Mouse (Mus musculus) ES-E14 (cell line): ENCODE measurements around the gene Morn1. TPM values are rescaled to one million over a fixed set of nuclear protein-coding genes. Genes with fewer than 3 reads are reported as not detected.

Experiments used
- DNase-seq: peaks from one replicate; pipeline ENCODE4 v3.0.0-alpha.2; 2013; ENCODE audit warnings: low read depth, low spot score
- H3K27ac ChIP-seq: 2 replicates; pipeline ENCODE4 v1.5.1; 2012; ENCODE audit warnings: low read depth, mild to moderate bottlenecking, low read length, moderate library complexity, mixed read lengths; ENCODE audit not compliant: poor library complexity, insufficient read depth, severe bottlenecking
- H3K36me3 ChIP-seq: 2 replicates; pipeline ENCODE4 v1.6.1; 2012; ENCODE audit warnings: mild to moderate bottlenecking, low read length, moderate library complexity, mixed read lengths; ENCODE audit not compliant: control insufficient read depth, poor library complexity, insufficient read depth, severe bottlenecking
- H3K4me1 ChIP-seq, 2 experiments: fragments of 150-350 bp in 1 of 2; sonication (generic) in 1 of 2; 2 replicates each; pipeline ENCODE4 v1.6.1; 2012; ENCODE audit warnings: low read length in 2 of 2, mild to moderate bottlenecking in 1 of 2, mixed read lengths in 1 of 2; ENCODE audit not compliant: control insufficient read depth in 2 of 2, insufficient read depth in 2 of 2, poor library complexity in 1 of 2
- H3K4me3 ChIP-seq, 2 experiments: fragments of 150-350 bp in 1 of 2; sonication (generic) in 1 of 2; 2 replicates each; pipeline ENCODE4 v1.5.1; 2012; ENCODE audit warnings: low read length in 2 of 2, low read depth in 1 of 2, mild to moderate bottlenecking in 1 of 2, mixed read lengths in 1 of 2; ENCODE audit not compliant: insufficient read depth in 1 of 2, poor library complexity in 1 of 2, severe bottlenecking in 1 of 2
- H3K9ac ChIP-seq: 2 replicates; pipeline ENCODE4 v1.6.1; 2012; ENCODE audit warnings: low read depth, mild to moderate bottlenecking, low read length, mixed read lengths; ENCODE audit not compliant: poor library complexity, insufficient read depth, severe bottlenecking
- H3K9me3 ChIP-seq: fragments of 150-350 bp; sonication (generic); 2 replicates; pipeline ENCODE4 v1.6.1; 2012; ENCODE audit warnings: low read depth, mild to moderate bottlenecking, low read length; ENCODE audit not compliant: control insufficient read depth, insufficient read depth
- CHD2 ChIP-seq: IDR thresholded peaks from 2 replicates; pipeline ENCODE4 v1.6.1; 2014; ENCODE audit warnings: mild to moderate bottlenecking, low read depth, low read length, inconsistent platforms
- HCFC1 ChIP-seq: IDR thresholded peaks from 2 replicates; pipeline ENCODE4 v1.6.1; 2012; ENCODE audit warnings: low read length, inconsistent platforms, borderline replicate concordance; ENCODE audit not compliant: insufficient read depth
- MAFK ChIP-seq: IDR thresholded peaks from 2 replicates; pipeline ENCODE4 v1.6.1; 2014; ENCODE audit warnings: mild to moderate bottlenecking, low read depth, low read length, inconsistent platforms; ENCODE audit not compliant: insufficient read depth
- ZC3H11A ChIP-seq: IDR thresholded peaks from 2 replicates; pipeline ENCODE4 v1.6.1; 2012; ENCODE audit warnings: low read depth, mild to moderate bottlenecking, inconsistent platforms, low read length, borderline replicate concordance
- ZNF384 ChIP-seq: IDR thresholded peaks from 2 replicates; pipeline ENCODE4 v1.6.1; 2012; ENCODE audit warnings: low read depth, low read length, inconsistent platforms
- in situ Hi-C, 2 experiments: fragments of 600-800 bp; cut with MboI; formaldehyde crosslinking; loops; one replicate each; pipeline ENCODE4 v1.15.1; 2025; ENCODE audit warnings: low sequenced_read_pairs in 2 of 2, inconsistent platforms in 1 of 2; ENCODE audit not compliant: unreplicated experiment in 2 of 2
- total RNA-seq: library from RNA; depleted of rRNA; stranded (reverse); fragments of 300-350 nt; gene quantifications from 2 replicates; pipeline ENCODE4 v1.2.3, GENCODE M21; 2012

Morn1 gene
- total RNA-seq, 1 experiment, result 3.4 TPM

GRCm38 (mm10) chr4:155125310-155125709 lies 38.9 kb downstream of the Morn1 start:
- H3K27ac ChIP-seq, result no peak overlapping the region
- no peak overlapping the region for H3K9ac ChIP-seq
- no peak for TF ChIP-seq MAFK
- TF ChIP-seq ZNF384, result no peak
- TF ChIP-seq HCFC1, result no peak
- no peak for TF ChIP-seq CHD2
- TF ChIP-seq ZC3H11A, result no peak
- in situ Hi-C loops, result no loop called here
- H3K4me1 ChIP-seq, result peaks cover 5 to 23% of the 10 kb centered on the region in 2 experiments; a peak in 3 of 4 replicates
- no peak overlapping the region for H3K4me3 ChIP-seq
- H3K36me3 ChIP-seq, result no peaks in the 10 kb centered on the region
- DNase-seq, result no peak
- no peaks in the 10 kb centered on the region for H3K9me3 ChIP-seq

GRCm38 (mm10) chr4:155126194-155126593 lies 39.8 kb downstream of the Morn1 start:
- no peak overlapping the region for H3K4me3 ChIP-seq
- H3K9me3 ChIP-seq, result no peaks in the 10 kb centered on the region
- no peak for TF ChIP-seq MAFK
- TF ChIP-seq ZNF384, result no peak
- TF ChIP-seq CHD2, result no peak
- no peak for TF ChIP-seq ZC3H11A
- TF ChIP-seq HCFC1, result no peak
- DNase-seq, result no peak
- no peak overlapping the region for H3K27ac ChIP-seq
- H3K4me1 ChIP-seq, result peaks cover 5 to 18% of the 10 kb centered on the region in 2 experiments; a peak in 3 of 4 replicates
- in situ Hi-C loops, result no loop called here
- no peak overlapping the region for H3K9ac ChIP-seq
- H3K36me3 ChIP-seq, result no peaks in the 10 kb centered on the region

GRCm38 (mm10) chr4:155126602-155127372 lies 40.4 kb downstream of the Morn1 start:
- Histone ChIP-seq H3K9ac (no peak overlapping the region), H3K9me3 (no peaks in the 10 kb centered on the region), H3K27ac (no peak overlapping the region), H3K36me3 (no peaks in the 10 kb centered on the region), H3K4me3 (no peak overlapping the region), H3K4me1 (peaks cover 5 to 17% of the 10 kb centered on the region in 2 experiments; a peak in 3 of 4 replicates)
- in situ Hi-C loops, result no loop called here
- TF ChIP-seq ZC3H11A (no peak), MAFK (no peak), ZNF384 (no peak), HCFC1 (no peak), CHD2 (no peak)
- no peak for DNase-seq

- H3K27ac ChIP-seq, result no peak overlapping the region
- no peak for TF ChIP-seq CHD2
- no peak for TF ChIP-seq ZNF384
- TF ChIP-seq HCFC1, result no peak
- no peak for TF ChIP-seq MAFK
- TF ChIP-seq ZC3H11A, result no peak
- H3K4me3 ChIP-seq, result no peak overlapping the region
- in situ Hi-C loops, result no loop called here
- no peaks in the 10 kb centered on the region for H3K9me3 ChIP-seq
- H3K4me1 ChIP-seq, result peaks cover 2 to 10% of the 10 kb centered on the region in 2 experiments; a peak in 2 of 4 replicates
- no peak for DNase-seq
- no peak overlapping the region for H3K9ac ChIP-seq
- H3K36me3 ChIP-seq, result no peaks in the 10 kb centered on the region
Measured at GRCm38 (mm10) chr4:155128411-155128810, 42.0 kb downstream of the Morn1 start.
